Mouse (Mus musculus): ENCODE results near the gene Myo7a. TPM values are rescaled to one million over a fixed set of nuclear protein-coding genes. Genes with fewer than 3 reads are reported as not detected.

Gene Myo7a
- total RNA-seq, 1 experiment from 2014 or later: 7.5 TPM

DNA sequence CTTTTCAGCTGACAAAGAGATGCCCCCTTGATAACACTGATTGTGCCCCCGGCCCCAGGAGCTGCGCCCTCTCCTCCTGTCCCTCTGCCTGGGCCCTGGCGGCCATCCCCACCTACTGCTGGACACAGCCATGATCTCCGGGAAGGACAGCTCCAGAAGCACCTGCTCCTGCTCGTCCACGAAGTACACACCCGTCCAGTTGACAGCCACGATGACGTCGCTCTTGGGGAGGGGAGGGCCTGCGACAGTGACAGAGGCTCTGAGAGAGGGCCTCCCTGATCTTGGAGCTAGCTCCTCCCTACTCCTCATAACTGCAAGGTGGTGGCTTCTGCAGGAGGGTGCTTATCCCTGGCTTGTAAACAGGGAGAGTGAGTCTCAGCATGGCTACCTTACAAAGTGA is 53.1 kb downstream of the Myo7a start:
- ATAC-seq (replicated peaks in 1 of 2; ENCODE audit: insufficient read depth in 1 of 2, low FRiP score in 2 of 2, low TSS enrichment in 1 of 2, low read depth in 1 of 2, poor library complexity in 2 of 2, severe bottlenecking in 2 of 2): no peak

DNA sequence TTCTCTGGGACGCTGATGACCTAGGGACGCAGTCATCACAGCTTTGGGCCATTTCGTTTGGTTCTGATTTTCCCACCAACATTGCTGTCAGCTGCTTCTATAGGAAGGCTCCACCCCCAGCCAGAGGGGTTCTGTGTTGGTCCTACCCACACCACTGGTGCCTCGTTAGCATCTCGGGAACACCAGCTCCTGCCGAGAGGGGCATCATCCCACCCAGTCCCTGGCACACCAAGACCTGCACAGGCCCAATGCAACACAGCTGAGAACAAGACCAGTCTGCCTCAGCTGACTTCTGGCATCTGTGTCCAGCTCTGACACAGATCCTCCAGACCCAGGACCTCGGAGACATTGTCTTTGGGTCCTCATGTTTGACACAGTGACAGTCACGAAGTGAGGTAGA is 64.4 kb downstream of the Myo7a start:
- ATAC-seq (replicated peaks in 1 of 2; ENCODE audit: insufficient read depth in 1 of 2, low FRiP score in 2 of 2, low TSS enrichment in 1 of 2, low read depth in 1 of 2, poor library complexity in 2 of 2, severe bottlenecking in 2 of 2): no peak

DNA sequence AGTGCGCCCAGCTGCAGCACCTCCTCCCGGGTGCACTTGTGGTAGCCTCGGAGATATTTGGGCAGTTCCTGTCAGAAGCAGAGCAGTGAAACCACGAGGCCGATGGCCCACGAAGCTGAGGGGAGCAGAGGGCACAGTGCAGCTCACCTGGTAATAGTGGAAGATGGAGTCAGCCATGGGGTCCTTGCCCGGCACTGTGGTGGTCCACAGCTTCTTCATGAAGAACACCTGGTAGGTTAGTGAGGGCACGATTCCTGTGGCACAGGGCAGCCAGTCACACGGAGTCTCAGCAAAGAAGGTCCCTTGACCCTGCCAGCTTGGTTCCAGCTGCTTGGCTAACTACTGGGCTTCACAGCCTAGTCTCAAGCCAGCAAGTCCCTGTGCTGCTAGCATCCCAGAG is 64.9 kb downstream of the Myo7a start:
- no peak for ATAC-seq (replicated peaks in 1 of 2; ENCODE audit: insufficient read depth in 1 of 2, low FRiP score in 2 of 2, low TSS enrichment in 1 of 2, low read depth in 1 of 2, poor library complexity in 2 of 2, severe bottlenecking in 2 of 2)

DNA sequence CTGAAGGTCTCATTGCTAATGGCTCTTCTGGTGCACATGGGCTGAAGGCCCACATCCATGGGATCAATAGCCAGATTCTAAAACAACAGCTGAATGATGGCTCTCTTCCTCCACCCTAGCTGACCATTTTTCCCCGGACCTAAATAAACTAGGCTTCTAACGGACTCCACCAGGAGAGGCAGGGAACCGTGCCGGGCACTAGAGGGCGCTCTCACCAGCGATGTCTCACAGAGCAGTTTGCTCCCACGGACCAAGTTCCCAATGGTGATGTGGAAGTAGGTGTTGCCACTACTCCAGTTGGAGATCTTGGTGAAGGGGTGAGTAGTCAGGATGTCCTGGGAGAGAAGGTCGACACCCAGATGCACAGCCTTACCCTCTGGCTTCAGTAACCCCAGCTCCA is 67.3 kb downstream of the Myo7a start:
- ATAC-seq (replicated peaks in 1 of 2; ENCODE audit: insufficient read depth in 1 of 2, low FRiP score in 2 of 2, low TSS enrichment in 1 of 2, low read depth in 1 of 2, poor library complexity in 2 of 2, severe bottlenecking in 2 of 2): peak in 1 of 2 experiments; percentile 62; a peak in 1 of 4 replicates

DNA sequence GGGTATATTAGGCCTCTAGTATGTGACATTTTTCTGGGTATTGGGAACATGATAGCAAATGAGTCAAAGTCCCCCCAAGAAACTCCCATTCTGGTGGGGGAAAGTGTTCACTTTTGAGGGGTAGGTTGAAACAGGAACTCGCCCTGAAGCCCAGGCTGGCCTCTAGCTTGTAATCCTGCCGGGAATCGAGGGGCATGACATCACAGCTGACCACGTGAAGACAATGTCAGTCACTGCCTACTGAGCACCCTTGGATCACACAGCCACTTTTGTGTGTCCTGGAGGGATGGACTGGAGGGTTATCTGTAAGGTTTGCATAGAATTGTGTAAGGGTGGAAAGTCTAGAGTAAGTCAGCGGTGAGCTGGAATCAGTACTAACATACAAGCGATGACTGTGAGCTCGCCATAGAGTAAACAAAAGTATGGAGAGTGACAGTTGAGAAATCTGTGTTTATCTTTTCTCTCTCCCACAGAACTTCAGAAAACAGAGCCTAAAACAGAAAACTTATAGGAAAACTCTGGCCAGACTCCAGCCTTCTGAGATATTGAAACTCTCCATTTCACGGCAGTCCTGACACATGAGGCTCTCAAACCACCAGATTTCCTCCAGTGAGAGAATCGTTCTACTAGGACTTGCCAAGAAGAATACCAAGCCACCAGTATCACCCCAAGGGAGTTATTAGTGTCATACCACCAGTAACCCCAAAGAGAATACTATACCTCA is 71.1 kb downstream of the Myo7a start:
- ATAC-seq (replicated peaks in 1 of 2; ENCODE audit: insufficient read depth in 1 of 2, low FRiP score in 2 of 2, low TSS enrichment in 1 of 2, low read depth in 1 of 2, poor library complexity in 2 of 2, severe bottlenecking in 2 of 2): no peak

DNA sequence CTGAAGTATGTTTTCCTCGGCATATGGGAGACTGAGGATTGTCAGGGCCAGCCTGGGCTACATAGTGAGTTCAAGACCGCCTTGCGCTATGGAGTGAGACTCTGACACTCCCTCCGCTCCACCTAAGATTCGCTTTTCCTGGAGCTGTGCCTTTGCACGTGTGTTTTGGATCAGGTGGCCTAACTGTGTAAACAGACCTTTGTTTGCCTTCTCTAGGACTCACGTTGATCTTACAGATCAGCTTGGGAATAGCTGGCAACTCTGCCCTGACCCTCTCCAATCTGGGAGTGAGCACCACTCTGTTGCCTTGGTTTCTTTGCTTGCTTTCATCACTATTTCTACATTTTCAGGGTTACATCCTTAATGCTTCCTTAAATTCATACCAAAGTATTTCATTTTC is 116.7 kb downstream of the Myo7a start:
- ATAC-seq (replicated peaks in 1 of 2; ENCODE audit: insufficient read depth in 1 of 2, low FRiP score in 2 of 2, low TSS enrichment in 1 of 2, low read depth in 1 of 2, poor library complexity in 2 of 2, severe bottlenecking in 2 of 2): no peak

Other genes with a start within 250 kb of the Myo7a start
- not detected in 2 replicates for gene Gdpd4, start 199.6 kb downstream of the Myo7a start, total RNA-seq (2017)
- gene Omp, start 26.0 kb upstream of the Myo7a start, total RNA-seq (2017): 0.50 and 0.89 TPM in 2 replicates
- 23.0 and 28.0 TPM in 2 replicates for gene Capn5, start 58.8 kb upstream of the Myo7a start, total RNA-seq (2017)
- 1.0 TPM in 1 of 2 replicates, not detected in the other for gene B3gnt6, start 80.0 kb upstream of the Myo7a start, total RNA-seq (2017)
- 17.6 and 30.8 TPM in 2 replicates for gene Acer3, start 201.7 kb upstream of the Myo7a start, total RNA-seq (2017)
- not detected in 2 replicates for gene Tsku, start 241.8 kb upstream of the Myo7a start, total RNA-seq (2017)

Data from hematopoietic stem cell, adult 5-6 weeks (primary cell).